Mouse (Mus musculus) small intestine, adult 2 months (tissue): ENCODE results near the gene Rcc2.

Source experiments
- CTCF ChIP-seq: fragments of 200-500 bp; IDR thresholded peaks from 2 replicates; pipeline ENCODE4 v1.5.1; 2012; ENCODE audit warnings: low read depth, mild to moderate bottlenecking, control low read depth, inconsistent platforms, low read length, moderate library complexity, mixed read lengths; ENCODE audit not compliant: insufficient replicate concordance, insufficient read length; ENCODE audit errors: extremely low read depth
- POLR2A ChIP-seq: fragments of 200-500 bp; IDR thresholded peaks from 2 replicates; pipeline ENCODE4 v1.6.1; 2012; ENCODE audit warnings: low read depth, mild to moderate bottlenecking, control low read depth, inconsistent platforms, low read length, moderate library complexity

DNA sequence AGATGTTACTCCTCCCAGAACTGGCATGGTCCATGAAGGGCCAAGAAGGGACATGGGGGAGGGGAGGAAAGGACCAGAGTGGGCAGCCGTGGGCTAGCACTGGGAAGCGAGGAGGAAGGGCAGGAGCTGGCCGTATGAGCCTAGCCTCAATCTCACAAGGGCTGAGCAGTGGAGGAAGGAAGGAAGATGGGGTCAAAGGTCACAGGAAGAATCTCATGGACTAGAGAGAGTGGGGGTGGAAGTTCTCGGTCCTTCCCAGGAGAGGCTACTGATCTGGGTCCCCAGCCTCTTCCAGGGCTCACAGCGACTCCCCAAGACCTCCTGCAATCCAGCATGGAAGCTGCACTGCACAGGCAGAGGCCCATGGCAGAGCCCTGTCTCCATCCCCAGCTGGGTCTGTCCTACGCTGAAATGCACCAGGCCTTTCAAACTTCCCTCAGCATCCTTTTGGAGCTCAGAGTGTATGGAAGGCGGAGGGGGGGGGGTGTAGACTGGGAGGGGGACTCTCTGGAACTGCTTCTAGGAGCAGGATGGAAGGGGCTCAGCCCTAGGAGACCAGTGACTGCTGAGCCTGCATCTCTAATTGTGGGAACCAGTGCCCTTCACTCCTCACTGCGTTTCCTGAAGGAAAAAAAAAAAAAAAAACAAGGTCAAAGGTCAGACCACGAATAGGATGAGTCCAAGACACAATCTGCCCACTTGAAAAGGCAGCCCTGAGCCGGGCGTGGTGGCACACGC is 26.6 kb upstream of the Rcc2 start:
- TF ChIP-seq CTCF (no peak), POLR2A (no peak)
